Mouse (Mus musculus): ENCODE data around the gene Safb. TPM values are rescaled to one million over a fixed set of nuclear protein-coding genes. Genes with fewer than 3 reads are reported as not detected.
"Not testable (repeated sequence)": the region's sequence is repeated elsewhere in the genome, so short reads cannot be mapped to it uniquely, and the experiment has no call there.

Gene Safb
- polyA plus RNA-seq, 1 experiment from 2014 or later = 183 TPM

DNA sequence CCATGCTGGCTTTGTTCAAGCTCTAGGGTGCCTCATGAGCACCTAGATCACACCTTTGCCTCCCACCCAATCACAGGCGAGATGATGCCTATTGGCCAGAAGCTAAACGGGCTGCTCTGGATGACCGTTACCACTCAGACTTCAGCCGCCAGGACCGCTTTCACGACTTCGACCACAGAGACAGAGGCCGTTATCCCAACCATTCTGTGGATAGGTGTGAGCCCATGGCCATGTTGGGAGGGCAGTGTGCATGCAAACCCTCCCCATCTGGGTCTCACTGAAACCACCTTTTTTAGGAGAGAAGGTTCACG is 19.4 kb downstream of the Safb start:
- Histone ChIP-seq H3K4me3 (no peak overlapping the region; the same call in 1 of the 2 replicates), H3K27me3 (ENCODE audit: low read depth, poor library complexity, severe bottlenecking) (no peaks in the 10 kb centered on the region), H3K9me3 (replicated peaks) (no peaks in the 10 kb centered on the region), H3K4me1 (peaks cover 16% of the 10 kb centered on the region), H3K27ac (no peak overlapping the region), H3K36me3 (peaks cover 92% of the 10 kb centered on the region)
- 91% methylated on average over 9 of the region's 9 CpGs for WGBS
- no peak for DNase-seq (ENCODE audit: low spot score)

DNA sequence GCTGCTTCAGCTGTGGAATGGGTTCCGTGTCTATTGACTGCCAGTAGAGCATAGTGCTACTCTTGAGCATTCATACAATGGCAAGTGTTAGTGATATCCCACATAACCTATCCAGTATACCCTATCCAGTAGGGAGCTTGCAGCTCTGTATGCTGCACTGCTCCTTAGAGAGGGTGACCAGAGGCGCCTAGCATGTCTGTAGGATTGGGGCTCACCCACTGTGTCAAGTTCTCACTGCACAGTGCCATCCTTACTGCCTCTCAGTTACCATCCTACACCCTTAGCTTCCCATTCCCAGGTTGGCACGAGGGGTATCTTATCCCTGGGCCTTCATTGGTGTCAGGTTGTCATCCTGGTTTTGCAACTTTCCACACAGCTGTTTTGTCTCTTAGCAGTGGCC is 19.8 kb downstream of the Safb start:
- no peak overlapping the region for H3K27ac ChIP-seq
- 92% methylated on average over 3 of the region's 3 CpGs for WGBS
- no peaks in the 10 kb centered on the region for H3K9me3 ChIP-seq (replicated peaks)
- no peak for DNase-seq (ENCODE audit: low spot score)
- H3K36me3 ChIP-seq = peaks cover 88% of the 10 kb centered on the region
- no peaks in the 10 kb centered on the region for H3K27me3 ChIP-seq (ENCODE audit: low read depth, poor library complexity, severe bottlenecking)
- H3K4me1 ChIP-seq = peaks cover 19% of the 10 kb centered on the region
- no peak overlapping the region; the same call in 1 of the 2 replicates for H3K4me3 ChIP-seq

DNA sequence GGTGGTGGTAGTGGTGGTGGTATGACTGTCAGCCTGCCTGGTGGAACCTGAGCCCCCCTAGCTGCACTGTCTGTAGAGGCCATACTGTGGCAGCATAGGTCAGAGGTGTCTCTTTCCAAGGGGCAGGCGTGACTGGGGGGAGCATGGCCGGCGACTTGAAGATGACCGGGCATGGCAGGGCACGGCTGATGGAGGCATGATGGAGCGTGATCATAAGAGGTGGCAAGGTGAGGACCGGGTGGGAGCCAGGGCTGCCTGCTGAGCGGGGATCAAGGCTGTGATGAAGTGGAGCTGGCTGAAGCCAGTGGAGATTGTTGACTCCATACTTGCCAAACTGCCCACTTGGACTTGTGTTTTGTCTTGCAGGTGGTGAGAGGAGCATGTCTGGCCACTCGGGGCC is 20.8 kb downstream of the Safb start:
- Histone ChIP-seq H3K36me3 (peaks cover 78% of the 10 kb centered on the region), H3K4me3 (no peak overlapping the region), H3K4me1 (peaks cover 25% of the 10 kb centered on the region), H3K27me3 (ENCODE audit: low read depth, poor library complexity, severe bottlenecking) (no peaks in the 10 kb centered on the region), H3K27ac (no peak overlapping the region), H3K9me3 (replicated peaks) (no peaks in the 10 kb centered on the region)
- DNase-seq (ENCODE audit: low spot score) = no peak
- WGBS = 95% methylated on average over 9 of the region's 9 CpGs

DNA sequence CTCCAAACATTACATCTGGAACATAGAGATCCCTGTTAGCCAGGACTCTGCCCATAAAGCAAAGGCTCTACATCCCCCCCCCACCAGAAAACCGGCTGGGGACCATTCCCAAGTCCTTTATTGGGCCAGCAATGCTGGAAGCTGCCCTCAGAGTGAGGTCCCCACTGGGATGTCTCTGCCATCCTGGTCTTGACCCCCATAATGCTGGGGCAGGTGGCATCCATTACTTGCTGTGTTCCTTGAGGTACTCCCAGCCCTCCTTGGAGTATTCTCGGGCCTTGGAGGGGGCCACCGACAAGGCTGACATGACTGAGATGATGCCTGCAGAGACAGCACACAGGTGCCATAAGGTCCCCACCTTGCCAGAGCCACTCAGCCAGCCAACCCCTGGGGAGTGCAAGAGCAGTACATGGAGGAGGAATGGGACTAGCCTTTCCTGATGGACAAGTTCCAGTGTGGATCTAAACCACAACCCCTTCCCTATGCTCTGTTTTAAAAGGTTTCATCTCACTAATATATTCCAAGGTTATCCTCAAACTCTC is 23.0 kb downstream of the Safb start:
- Histone ChIP-seq H3K4me1 (peaks cover 38% of the 10 kb centered on the region), H3K27ac (no peak overlapping the region), H3K4me3 (peak overlapping the region; percentile 68; the same call in 1 of the 2 replicates), H3K27me3 (ENCODE audit: low read depth, poor library complexity, severe bottlenecking) (no peaks in the 10 kb centered on the region), H3K36me3 (peaks cover 56% of the 10 kb centered on the region), H3K9me3 (replicated peaks) (no peaks in the 10 kb centered on the region)
- no peak for DNase-seq (ENCODE audit: low spot score)
- 64% methylated on average over 3 of the region's 3 CpGs for WGBS

DNA sequence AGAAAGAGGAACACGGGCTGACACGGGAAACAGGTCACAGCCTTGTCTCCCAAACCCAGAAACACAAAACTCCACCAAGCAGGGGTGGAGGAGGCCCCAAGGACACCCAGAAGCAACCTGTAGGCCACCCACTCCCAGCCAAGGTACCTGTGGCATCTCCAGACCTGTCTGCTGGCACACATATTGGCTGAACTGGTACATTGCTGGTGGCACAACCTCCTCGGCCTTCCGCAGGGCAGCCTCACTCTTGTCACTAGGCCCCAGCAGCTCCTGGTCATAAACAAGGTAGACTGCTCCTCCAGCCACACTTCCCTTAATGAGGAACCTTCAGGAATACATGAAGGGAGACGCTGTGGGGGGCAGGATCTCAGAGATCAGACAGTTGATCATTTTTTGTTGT is 24.1 kb downstream of the Safb start:
- H3K9me3 ChIP-seq (replicated peaks) = no peaks in the 10 kb centered on the region
- H3K4me1 ChIP-seq = peaks cover 38% of the 10 kb centered on the region
- H3K4me3 ChIP-seq = peak overlapping the region; percentile 68
- no peaks in the 10 kb centered on the region for H3K27me3 ChIP-seq (ENCODE audit: low read depth, poor library complexity, severe bottlenecking)
- WGBS = 53% methylated on average over 5 of the region's 5 CpGs
- H3K27ac ChIP-seq = peak overlapping the region; percentile 84; the same call in 1 of the 2 replicates
- no peak for DNase-seq (ENCODE audit: low spot score)
- H3K36me3 ChIP-seq = peaks cover 46% of the 10 kb centered on the region

DNA sequence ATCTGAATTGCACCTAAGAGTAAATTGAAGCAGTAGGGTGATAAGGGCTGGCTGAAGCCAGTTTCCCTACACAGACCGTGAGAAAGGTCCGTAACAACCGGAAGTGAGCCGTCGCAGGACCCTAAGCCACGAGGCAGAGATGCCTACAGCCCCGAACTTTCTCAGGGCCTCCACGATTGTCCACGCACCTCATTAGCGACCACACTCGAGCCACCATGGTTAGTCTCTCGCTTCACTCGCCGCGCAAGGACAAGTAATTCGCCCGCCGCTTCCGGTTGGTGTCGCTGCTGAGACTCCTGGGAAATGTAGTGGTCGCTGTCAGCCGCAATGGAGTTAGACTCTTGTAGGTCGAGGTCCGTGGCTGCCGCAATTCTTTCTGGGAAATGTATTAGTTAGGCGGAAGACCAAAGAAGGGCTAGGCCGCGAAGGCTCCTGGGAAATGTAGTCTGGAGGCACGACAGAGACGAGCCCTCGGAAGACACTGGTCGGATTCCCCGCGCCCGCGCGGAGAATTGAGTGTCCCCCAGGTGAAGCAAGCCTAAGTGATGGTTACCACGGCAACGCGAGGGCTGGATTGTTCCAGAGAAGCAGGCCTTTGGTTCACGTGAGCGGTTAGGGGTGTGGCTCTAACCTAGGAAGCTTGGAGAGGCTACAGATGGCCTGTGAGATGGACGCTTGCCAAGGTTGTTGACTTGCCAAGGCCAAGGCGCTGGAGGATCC is 25.0 kb downstream of the Safb start, which contains the start of gene 2410015M20Rik:
Gene 2410015M20Rik (minus strand): TSS at position 320 of the 720 bp plus-strand sequence.
- no peaks in the 10 kb centered on the region for H3K9me3 ChIP-seq (replicated peaks)
- WGBS = under 1% methylated on average over 44 of the region's 44 CpGs
- peak within 1 kb of the TSS; percentile 68 for H3K4me3 ChIP-seq
- H3K27me3 ChIP-seq (ENCODE audit: low read depth, poor library complexity, severe bottlenecking) = no peaks in the 10 kb centered on the region
- DNase-seq (ENCODE audit: low spot score) = peak; percentile 92
- peaks cover 46% of the 10 kb centered on the region for H3K36me3 ChIP-seq
- peak within 1 kb of the TSS; percentile 84 for H3K27ac ChIP-seq
- H3K4me1 ChIP-seq = peaks cover 44% of the 10 kb centered on the region

DNA sequence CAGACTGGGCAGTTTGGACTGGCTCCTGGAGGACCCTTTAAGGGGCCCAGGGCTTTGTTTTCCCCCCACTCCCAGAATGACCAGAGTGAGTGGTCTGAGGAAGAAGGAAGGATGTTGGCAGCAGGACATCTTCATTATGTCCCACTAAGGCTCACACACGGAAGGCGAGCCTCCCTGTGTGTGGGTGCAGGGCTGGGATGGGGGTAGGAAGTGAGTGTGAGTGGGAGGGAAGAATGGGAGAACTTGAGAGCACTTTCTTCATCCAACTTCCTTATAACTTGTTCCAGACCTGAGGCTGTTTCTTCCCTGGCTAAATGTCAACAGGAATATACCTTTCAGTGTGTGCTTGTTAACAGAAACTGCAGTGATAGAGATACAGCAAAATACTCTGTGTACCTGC is 26.7 kb downstream of the Safb start:
- H3K36me3 ChIP-seq = peaks cover 46% of the 10 kb centered on the region
- no peaks in the 10 kb centered on the region for H3K9me3 ChIP-seq (replicated peaks)
- peaks cover 57% of the 10 kb centered on the region for H3K4me1 ChIP-seq
- H3K4me3 ChIP-seq = peak overlapping the region; percentile 68
- no peak for DNase-seq (ENCODE audit: low spot score)
- 71% methylated on average over 2 of the region's 2 CpGs for WGBS
- H3K27ac ChIP-seq = no peak overlapping the region
- H3K27me3 ChIP-seq (ENCODE audit: low read depth, poor library complexity, severe bottlenecking) = no peaks in the 10 kb centered on the region

DNA sequence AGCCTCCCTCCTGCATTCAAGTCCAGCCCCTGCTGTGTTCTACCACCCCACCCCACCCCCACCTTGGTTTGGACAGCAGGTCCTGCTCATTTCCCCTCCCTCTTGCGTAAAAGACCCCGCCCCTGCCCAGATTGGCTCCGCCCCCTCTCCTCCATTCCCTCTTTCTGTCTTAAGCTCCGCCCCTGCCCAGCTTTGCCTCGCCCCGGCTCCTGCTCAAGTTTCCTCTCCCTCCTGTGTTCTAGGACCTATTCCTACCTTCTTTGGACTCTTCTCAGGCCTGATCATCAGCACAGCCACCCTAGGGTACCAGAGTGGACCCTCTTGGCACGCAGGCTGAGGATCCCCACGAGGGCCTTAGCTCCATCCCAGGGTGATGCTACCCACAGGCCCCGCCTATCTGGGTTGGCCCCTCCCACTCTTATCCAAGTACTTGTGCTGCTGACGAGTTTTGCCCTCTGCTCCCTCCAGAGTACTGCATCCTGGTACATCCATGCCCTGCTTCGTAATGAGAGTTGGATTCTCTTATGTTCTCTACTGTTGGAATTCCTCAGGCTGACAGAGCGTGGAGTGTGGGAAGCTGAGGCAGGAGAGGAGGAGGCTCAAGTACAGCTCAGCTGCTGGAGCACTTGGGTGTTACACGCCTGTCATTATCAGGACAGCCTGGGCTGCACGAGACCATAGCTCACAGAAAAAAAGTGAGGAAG is 27.4 kb downstream of the Safb start:
- H3K27me3 ChIP-seq (ENCODE audit: low read depth, poor library complexity, severe bottlenecking) = no peaks in the 10 kb centered on the region
- H3K4me1 ChIP-seq = peaks cover 57% of the 10 kb centered on the region
- H3K36me3 ChIP-seq = peaks cover 46% of the 10 kb centered on the region
- DNase-seq (ENCODE audit: low spot score) = peak; percentile 51
- 0 out of 2 replicates have a peak overlapping the region, but pooled peaks have one; percentile 27 for H3K27ac ChIP-seq
- WGBS = 11% methylated on average over 14 of the region's 14 CpGs
- peak overlapping the region; percentile 34 for H3K4me3 ChIP-seq
- H3K9me3 ChIP-seq (replicated peaks) = no peaks in the 10 kb centered on the region

DNA sequence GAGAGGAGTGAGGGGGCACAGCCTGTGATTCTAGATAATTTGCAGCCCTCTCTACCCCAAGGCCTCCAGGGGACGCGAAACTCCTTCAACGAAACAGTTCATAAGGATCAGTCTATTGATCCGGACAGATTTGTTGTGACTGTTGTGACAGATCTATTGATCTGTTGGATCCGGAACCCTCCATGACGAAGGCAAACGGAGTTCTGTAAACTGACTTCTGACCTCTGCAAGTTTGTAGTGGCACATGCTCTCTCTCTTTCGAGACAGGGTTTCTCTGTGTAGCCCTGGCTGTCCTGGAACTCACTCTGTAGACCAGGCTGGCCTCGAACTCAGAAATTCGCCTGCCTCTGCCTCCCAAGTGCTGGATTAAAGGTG is 27.9 kb downstream of the Safb start:
- WGBS = 75% methylated on average over 10 of the region's 10 CpGs
- not testable (repeated sequence) for H3K27me3 ChIP-seq (ENCODE audit: low read depth, poor library complexity, severe bottlenecking); H3K9me3 ChIP-seq (replicated peaks); DNase-seq (ENCODE audit: low spot score)
- Histone ChIP-seq H3K27ac (0 out of 2 replicates have a peak overlapping the region, but pooled peaks have one; percentile 27), H3K4me3 (peak overlapping the region; percentile 80), H3K4me1 (peaks cover 56% of the 10 kb centered on the region), H3K36me3 (peaks cover 46% of the 10 kb centered on the region)

DNA sequence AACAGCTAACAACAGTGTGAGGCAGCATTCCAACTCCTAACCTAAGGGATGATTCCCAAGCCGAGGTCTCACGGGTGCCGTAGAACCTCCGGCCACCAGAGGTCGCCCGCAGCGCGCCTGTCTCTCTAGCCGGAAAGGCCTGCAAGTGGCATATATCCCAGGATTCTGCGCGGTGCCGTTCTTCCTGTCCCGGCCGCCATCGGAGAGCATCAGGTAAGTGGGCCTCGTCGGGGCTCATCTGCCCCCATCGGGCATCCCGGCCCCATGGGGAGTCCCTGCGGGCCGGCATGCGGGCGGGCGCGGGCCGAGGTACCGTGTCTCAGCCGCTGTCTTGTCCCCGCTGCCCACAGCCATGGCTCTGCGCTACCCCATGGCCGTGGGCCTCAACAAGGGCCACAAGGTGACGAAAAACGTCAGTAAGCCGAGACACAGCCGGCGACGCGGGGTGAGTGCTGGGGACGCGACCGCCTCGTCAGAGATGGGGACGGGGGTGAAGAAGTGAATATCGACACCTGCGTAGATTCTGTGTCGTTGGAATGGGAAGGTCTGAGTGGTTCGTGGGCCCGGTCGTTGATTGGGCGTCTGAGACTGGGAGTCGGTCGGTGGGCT is 28.7 kb downstream of the Safb start, which contains the start of gene Rpl36:
Gene Rpl36 (plus strand): TSS at position 181 of the 609 bp plus-strand sequence.
- Histone ChIP-seq H3K27me3 (ENCODE audit: low read depth, poor library complexity, severe bottlenecking) (no peaks in the 10 kb centered on the region), H3K4me1 (peaks cover 48% of the 10 kb centered on the region), H3K4me3 (peak within 1 kb of the TSS; percentile 80), H3K36me3 (peaks cover 47% of the 10 kb centered on the region), H3K27ac (peak within 1 kb of the TSS; percentile 96), H3K9me3 (replicated peaks) (no peaks in the 10 kb centered on the region)
- DNase-seq (ENCODE audit: low spot score) = peak; percentile 99
- whole genome bisulfite sequencing = under 1% methylated on average over 52 of the region's 52 CpGs

DNA sequence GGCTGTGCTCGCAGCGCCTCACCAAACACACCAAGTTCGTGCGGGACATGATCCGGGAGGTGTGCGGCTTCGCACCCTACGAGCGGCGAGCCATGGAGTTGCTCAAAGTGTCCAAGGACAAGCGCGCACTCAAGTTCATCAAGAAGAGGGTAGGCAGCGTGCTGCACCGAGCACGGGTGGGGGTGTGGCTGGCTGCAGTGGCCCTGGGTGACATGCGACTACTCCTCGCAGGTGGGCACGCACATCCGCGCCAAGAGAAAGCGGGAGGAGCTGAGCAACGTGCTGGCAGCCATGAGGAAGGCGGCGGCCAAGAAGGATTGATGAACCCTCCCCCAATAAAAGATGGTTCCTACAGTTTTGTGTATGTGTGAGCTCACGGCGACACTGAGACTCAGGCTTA is 29.3 kb downstream of the Safb start:
- peak; percentile 52 for DNase-seq (ENCODE audit: low spot score)
- not testable (repeated sequence) for H3K27me3 ChIP-seq (ENCODE audit: low read depth, poor library complexity, severe bottlenecking); H3K9me3 ChIP-seq (replicated peaks)
- H3K4me1 ChIP-seq = peaks cover 42% of the 10 kb centered on the region
- peak overlapping the region; percentile 96 for H3K27ac ChIP-seq
- peak overlapping the region; percentile 80 for H3K4me3 ChIP-seq
- WGBS = under 1% methylated on average over 26 of the region's 26 CpGs
- peaks cover 53% of the 10 kb centered on the region for H3K36me3 ChIP-seq

DNA sequence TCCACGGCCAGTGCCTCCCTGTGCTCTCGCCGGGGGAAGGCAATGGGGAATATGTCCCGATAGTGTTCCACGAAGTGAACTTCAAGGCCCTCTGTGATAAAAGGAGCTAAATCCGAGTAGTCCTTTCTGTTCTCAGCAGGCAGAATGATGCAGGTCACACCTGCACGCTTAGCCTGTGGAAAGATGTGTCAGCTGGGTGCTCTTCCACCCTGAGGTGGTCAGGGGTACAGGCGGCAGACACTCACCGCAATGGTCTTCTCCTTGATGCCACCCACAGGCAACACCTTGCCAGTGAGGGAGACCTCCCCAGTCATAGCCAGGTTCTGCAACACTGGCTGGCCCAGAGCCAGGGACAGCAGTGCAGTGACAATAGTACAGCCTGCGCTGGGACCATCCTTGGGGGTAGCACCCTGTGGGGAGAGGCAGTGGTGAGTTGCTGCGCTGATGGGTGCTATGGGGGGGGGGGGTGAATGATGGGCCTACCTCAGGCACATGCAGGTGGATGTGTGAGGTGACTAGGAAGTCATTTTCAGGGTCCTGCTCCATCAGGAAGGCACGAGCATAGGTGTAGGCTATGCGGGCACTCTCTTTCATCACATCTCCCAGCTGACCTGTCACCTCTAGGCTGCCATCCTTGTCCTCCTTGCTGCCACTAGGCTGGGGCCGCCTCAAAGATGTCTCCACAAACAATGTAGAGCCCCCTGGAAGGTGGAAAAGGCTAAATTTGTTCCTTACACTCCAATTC is 29.9 kb downstream of the Safb start:
- Histone ChIP-seq H3K9me3 (replicated peaks) (no peaks in the 10 kb centered on the region), H3K27ac (peak overlapping the region; percentile 96), H3K4me1 (peaks cover 38% of the 10 kb centered on the region), H3K27me3 (ENCODE audit: low read depth, poor library complexity, severe bottlenecking) (no peaks in the 10 kb centered on the region), H3K36me3 (peaks cover 59% of the 10 kb centered on the region), H3K4me3 (peak overlapping the region; percentile 80)
- WGBS = 33% methylated on average over 14 of the region's 14 CpGs
- no peak for DNase-seq (ENCODE audit: low spot score)

All from limb, embryonic 10.5 days (tissue).